Mouse (Mus musculus): ENCODE measurements around the gene Fancc. TPM values are rescaled to one million over a fixed set of nuclear protein-coding genes. Genes with fewer than 3 reads are reported as not detected.
"Not testable (repeated sequence)": the region's sequence is repeated elsewhere in the genome, so short reads cannot be mapped to it uniquely, and the experiment has no call there.

Gene Fancc
- polyA plus RNA-seq, 1 experiment from 2014 or later = 13.7 TPM

DNA sequence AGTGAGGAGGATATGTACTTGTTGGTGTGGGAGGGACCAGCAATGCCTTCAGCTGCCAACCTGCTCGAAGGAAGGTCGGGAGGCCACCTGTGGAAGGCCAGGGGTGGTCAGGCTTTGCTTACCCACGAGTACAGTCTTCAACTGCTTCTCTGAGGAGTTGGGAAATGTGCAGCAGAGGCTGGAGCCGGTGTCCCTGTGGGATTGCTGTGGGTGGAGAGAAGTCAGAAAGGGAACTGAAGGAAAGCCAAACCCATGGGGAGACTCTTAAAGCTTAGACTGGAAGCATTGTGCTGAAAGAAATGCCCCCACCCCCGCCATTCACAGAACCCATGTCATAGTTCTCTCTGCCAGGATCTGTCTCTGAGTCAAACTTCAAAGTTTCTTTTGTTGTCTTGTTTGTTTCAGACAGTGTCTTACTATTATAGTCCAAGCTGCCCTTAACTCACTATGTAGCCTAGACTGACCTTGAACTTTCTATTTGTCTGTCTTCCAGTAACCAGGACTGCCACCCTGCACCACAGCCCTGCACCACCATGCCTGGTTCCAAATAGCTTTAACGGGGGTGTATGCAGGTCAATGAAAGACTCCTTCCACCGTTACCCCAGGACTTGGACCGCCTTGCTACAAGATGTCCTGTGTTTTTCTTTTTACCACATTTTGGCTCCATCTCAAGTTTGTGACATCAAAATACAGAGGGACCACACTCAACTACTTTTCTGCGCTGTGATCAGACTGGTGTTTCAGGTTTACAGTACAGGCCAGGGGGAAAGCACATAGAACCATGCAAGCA is 173.6 kb downstream of the Fancc start:
- 76% methylated on average over 9 of the region's 9 CpGs for WGBS
- H3K4me2 ChIP-seq = no peak overlapping the region
- H3K9me3 ChIP-seq (replicated peaks) = no peaks in the 10 kb centered on the region
- no peak overlapping the region for H3K9ac ChIP-seq
- H3K36me3 ChIP-seq (ENCODE audit: poor library complexity, severe bottlenecking) = no peaks in the 10 kb centered on the region
- H3K4me1 ChIP-seq = no peaks in the 10 kb centered on the region
- no peak overlapping the region for H3K27ac ChIP-seq
- no peak for ATAC-seq
- H3K4me3 ChIP-seq = no peak overlapping the region
- H3K27me3 ChIP-seq = no peaks in the 10 kb centered on the region

- Histone ChIP-seq H3K36me3 (ENCODE audit: poor library complexity, severe bottlenecking) (no peaks in the 10 kb centered on the region), H3K4me1 (peaks cover 4% of the 10 kb centered on the region), H3K4me3 (no peak overlapping the region), H3K9me3 (replicated peaks) (no peaks in the 10 kb centered on the region), H3K27ac (no peak overlapping the region), H3K9ac (no peak overlapping the region), H3K4me2 (no peak overlapping the region), H3K27me3 (no peaks in the 10 kb centered on the region)
- ATAC-seq = no peak
- 82% methylated on average over 6 of the region's 6 CpGs for WGBS
Observed at GRCm38 (mm10) chr13:63322756-63323155, 174.3 kb downstream of the Fancc start.

GRCm38 (mm10) chr13:63321689-63322088 is 175.4 kb downstream of the Fancc start:
- ATAC-seq = no peak
- Histone ChIP-seq H3K9me3 (replicated peaks) (no peaks in the 10 kb centered on the region), H3K27ac (no peak overlapping the region), H3K4me3 (no peak overlapping the region), H3K36me3 (ENCODE audit: poor library complexity, severe bottlenecking) (peaks cover 6% of the 10 kb centered on the region; the same call in 1 of the 2 replicates), H3K27me3 (no peaks in the 10 kb centered on the region), H3K4me1 (peaks cover 10% of the 10 kb centered on the region), H3K4me2 (no peak overlapping the region), H3K9ac (no peak overlapping the region)
- 73% methylated on average over 5 of the region's 5 CpGs for WGBS

GRCm38 (mm10) chr13:63319814-63320213 is 177.3 kb downstream of the Fancc start:
- Histone ChIP-seq H3K4me1 (peaks cover 10% of the 10 kb centered on the region), H3K4me3 (no peak overlapping the region), H3K36me3 (ENCODE audit: poor library complexity, severe bottlenecking) (peaks cover 7% of the 10 kb centered on the region; the same call in 1 of the 2 replicates), H3K9me3 (replicated peaks) (no peaks in the 10 kb centered on the region), H3K27ac (no peak overlapping the region), H3K27me3 (no peaks in the 10 kb centered on the region), H3K4me2 (no peak overlapping the region), H3K9ac (no peak overlapping the region)
- 96% methylated on average over 7 of the region's 7 CpGs for WGBS
- ATAC-seq = no peak

DNA sequence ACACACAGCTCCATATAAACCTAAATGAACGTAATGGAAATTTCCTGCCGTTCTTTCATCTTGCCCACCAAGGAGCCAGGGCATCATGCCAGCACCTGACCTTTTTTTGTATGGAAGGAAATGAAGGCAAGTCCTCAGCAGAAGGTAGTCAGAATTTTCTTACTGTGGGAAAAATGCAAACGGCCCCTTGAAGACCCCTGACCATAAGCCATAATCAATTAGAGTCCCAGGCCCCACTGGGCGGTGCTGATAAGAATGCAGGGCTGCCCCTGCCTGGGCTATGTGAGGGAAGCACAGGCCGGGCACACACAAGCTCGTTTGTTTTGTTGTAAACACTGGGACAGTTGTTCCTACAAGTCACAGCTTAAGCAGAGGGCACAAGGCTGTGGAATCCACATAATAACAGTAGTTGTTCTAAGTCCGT is 179.4 kb downstream of the Fancc start:
- H3K4me1 ChIP-seq = peaks cover 10% of the 10 kb centered on the region
- H3K9me3 ChIP-seq (replicated peaks) = no peaks in the 10 kb centered on the region
- no peak overlapping the region for H3K4me2 ChIP-seq
- no peak overlapping the region for H3K27ac ChIP-seq
- H3K36me3 ChIP-seq (ENCODE audit: poor library complexity, severe bottlenecking) = peaks cover 10% of the 10 kb centered on the region; the same call in 1 of the 2 replicates
- no peak overlapping the region for H3K9ac ChIP-seq
- no peaks in the 10 kb centered on the region for H3K27me3 ChIP-seq
- ATAC-seq = 0 out of 2 replicates have a peak, but pooled peaks have one; percentile 33
- no peak overlapping the region for H3K4me3 ChIP-seq
- 46% methylated on average over 7 of the region's 7 CpGs for WGBS

DNA sequence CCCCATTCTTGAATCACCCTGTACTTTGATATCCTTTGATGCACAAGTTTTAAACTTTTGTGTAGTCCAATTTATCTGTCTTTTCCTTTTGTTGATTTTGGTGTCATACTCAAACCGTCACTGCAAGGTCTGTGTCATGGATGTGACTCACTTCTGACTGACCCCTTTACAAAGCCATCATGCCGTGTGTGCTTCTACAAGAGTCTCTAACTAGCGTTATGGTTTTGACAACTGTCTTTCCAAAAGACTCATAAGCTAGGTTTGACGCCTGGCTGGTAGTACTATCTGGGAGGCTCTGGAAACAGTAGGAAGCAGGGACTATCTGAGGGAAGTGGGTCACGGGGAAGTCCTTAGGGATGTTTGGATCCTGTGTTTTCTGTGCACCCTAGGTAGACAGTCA is 180.7 kb downstream of the Fancc start:
- no peaks in the 10 kb centered on the region for H3K9me3 ChIP-seq (replicated peaks)
- no peak overlapping the region for H3K4me2 ChIP-seq
- no peak for ATAC-seq
- peaks cover 10% of the 10 kb centered on the region; the same call in 1 of the 2 replicates for H3K36me3 ChIP-seq (ENCODE audit: poor library complexity, severe bottlenecking)
- 94% methylated on average over 5 of the region's 5 CpGs for WGBS
- H3K9ac ChIP-seq = no peak overlapping the region
- peaks cover 10% of the 10 kb centered on the region for H3K4me1 ChIP-seq
- no peak overlapping the region for H3K27ac ChIP-seq
- no peaks in the 10 kb centered on the region for H3K27me3 ChIP-seq
- no peak overlapping the region for H3K4me3 ChIP-seq

- H3K36me3 ChIP-seq (ENCODE audit: poor library complexity, severe bottlenecking) = peaks cover 10% of the 10 kb centered on the region; the same call in 1 of the 2 replicates
Observed at GRCm38 (mm10) chr13:63315777-63316176, 181.3 kb downstream of the Fancc start.

DNA sequence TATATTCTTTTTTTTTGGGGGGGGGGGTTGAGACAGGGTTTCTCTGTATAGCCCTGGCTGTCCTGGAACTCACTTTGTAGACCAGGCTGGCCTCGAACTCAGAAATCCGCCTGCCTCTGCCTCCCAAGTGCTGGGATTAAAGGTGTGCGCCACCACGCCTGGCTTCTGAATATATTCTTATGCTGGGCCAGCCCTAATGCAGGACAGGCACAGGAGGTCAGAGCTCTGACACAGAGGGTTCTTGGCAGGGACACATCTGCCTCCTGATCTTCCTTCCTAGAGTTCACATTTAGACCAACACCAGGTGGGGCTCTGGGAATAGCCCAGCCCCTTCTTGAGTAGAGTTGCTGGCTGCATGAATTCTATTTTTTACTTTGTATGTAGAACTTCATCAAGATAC is 182.0 kb downstream of the Fancc start:
- 98% methylated on average over 4 of the region's 4 CpGs for WGBS
- H3K4me1 ChIP-seq = peaks cover 10% of the 10 kb centered on the region
- H3K27me3 ChIP-seq; ATAC-seq; H3K4me3 ChIP-seq; H3K9me3 ChIP-seq (replicated peaks); H3K36me3 ChIP-seq (ENCODE audit: poor library complexity, severe bottlenecking); H3K9ac ChIP-seq; H3K27ac ChIP-seq; H3K4me2 ChIP-seq: not testable (repeated sequence)

More at GRCm38 (mm10) chr13:63315777-63316176, 181.3 kb downstream of the Fancc start:
- Histone ChIP-seq H3K27me3 (no peaks in the 10 kb centered on the region), H3K4me1 (peaks cover 10% of the 10 kb centered on the region), H3K9me3 (replicated peaks) (no peaks in the 10 kb centered on the region), H3K4me3 (no peak overlapping the region), H3K4me2 (no peak overlapping the region), H3K27ac (no peak overlapping the region), H3K9ac (no peak overlapping the region)
- no peak for ATAC-seq
- WGBS = 89% methylated on average over 6 of the region's 6 CpGs

DNA sequence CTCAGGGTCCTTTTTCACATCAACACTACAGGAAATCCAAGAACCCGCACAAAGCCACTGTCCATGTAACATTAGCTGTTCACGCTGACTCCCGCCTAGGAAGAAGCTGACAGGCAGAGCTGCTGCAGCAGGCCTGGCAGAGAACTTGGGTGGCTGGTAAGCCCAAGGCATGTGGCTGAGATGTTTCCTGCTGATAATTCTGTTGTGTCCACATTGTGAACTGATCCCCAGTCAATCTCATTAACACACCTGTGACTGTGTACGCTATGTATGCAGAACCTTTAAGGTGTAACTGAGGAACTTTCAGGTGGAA is 182.5 kb downstream of the Fancc start:
- H3K27me3 ChIP-seq = no peaks in the 10 kb centered on the region
- H3K4me1 ChIP-seq = peaks cover 10% of the 10 kb centered on the region
- WGBS = 86% methylated on average over 4 of the region's 4 CpGs
- no peak overlapping the region for H3K4me2 ChIP-seq
- peaks cover 10% of the 10 kb centered on the region; the same call in 1 of the 2 replicates for H3K36me3 ChIP-seq (ENCODE audit: poor library complexity, severe bottlenecking)
- H3K4me3 ChIP-seq = no peak overlapping the region
- ATAC-seq = no peak
- H3K27ac ChIP-seq = no peak overlapping the region
- H3K9me3 ChIP-seq (replicated peaks) = no peaks in the 10 kb centered on the region
- no peak overlapping the region for H3K9ac ChIP-seq

DNA sequence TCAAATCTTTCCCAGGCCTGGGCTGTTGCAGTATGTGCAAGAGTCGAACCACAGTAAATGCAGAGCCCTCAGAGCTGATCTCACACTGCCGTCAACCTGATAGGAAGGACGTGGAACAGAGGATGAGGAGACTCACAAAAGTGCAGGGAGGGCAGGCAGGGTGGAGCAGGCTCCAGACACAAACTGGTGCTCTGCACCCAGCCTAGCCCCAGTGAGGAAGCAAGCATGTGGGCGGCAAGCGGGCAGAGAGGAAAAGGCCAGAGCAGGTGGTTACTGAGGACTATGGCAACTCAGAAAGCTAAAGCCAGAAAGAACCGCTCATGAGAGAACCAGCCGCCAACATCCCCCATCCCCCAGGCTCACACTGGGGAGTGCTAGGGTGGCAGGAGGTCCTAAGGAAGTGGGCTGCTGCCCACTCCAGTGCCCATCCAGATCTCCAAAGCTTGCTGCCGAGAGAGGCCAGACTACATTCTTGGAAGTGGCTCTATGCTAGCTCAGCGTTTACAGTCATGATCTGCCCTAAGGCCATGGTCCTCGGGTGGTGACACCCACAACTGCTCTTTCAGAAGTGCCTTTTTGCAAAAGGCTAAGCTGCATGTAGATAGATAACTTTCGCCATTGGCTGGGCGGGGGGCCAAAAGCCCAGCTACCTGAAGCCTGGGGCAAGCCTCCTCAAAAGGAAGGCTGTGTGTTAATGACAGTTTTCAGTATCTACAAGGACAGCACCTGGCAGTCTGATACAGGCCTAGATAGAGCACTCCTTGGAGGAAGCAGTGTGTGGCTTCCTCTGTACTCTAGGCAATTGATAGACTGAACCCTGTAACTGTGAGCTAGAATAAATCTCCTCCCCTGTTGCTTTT is 183.1 kb downstream of the Fancc start:
- WGBS = 87% methylated on average over 12 of the region's 12 CpGs
- H3K4me1 ChIP-seq = peaks cover 10% of the 10 kb centered on the region
- H3K4me3 ChIP-seq = no peak overlapping the region
- no peak overlapping the region for H3K9ac ChIP-seq
- H3K27ac ChIP-seq = no peak overlapping the region
- peaks cover 10% of the 10 kb centered on the region; the same call in 1 of the 2 replicates for H3K36me3 ChIP-seq (ENCODE audit: poor library complexity, severe bottlenecking)
- no peaks in the 10 kb centered on the region for H3K9me3 ChIP-seq (replicated peaks)
- ATAC-seq = no peak
- H3K4me2 ChIP-seq = no peak overlapping the region
- H3K27me3 ChIP-seq = no peaks in the 10 kb centered on the region

GRCm38 (mm10) chr13:63313247-63313646 is 183.8 kb downstream of the Fancc start:
- no peak overlapping the region for H3K4me3 ChIP-seq
- H3K9ac ChIP-seq = no peak overlapping the region
- no peak overlapping the region for H3K4me2 ChIP-seq
- H3K4me1 ChIP-seq = peaks cover 10% of the 10 kb centered on the region
- H3K27ac ChIP-seq = no peak overlapping the region
- H3K27me3 ChIP-seq = no peaks in the 10 kb centered on the region
- no peak for ATAC-seq
- no peaks in the 10 kb centered on the region for H3K9me3 ChIP-seq (replicated peaks)
- peaks cover 10% of the 10 kb centered on the region; the same call in 1 of the 2 replicates for H3K36me3 ChIP-seq (ENCODE audit: poor library complexity, severe bottlenecking)
- WGBS = 100% methylated on average over 1 of the region's 1 CpGs

DNA sequence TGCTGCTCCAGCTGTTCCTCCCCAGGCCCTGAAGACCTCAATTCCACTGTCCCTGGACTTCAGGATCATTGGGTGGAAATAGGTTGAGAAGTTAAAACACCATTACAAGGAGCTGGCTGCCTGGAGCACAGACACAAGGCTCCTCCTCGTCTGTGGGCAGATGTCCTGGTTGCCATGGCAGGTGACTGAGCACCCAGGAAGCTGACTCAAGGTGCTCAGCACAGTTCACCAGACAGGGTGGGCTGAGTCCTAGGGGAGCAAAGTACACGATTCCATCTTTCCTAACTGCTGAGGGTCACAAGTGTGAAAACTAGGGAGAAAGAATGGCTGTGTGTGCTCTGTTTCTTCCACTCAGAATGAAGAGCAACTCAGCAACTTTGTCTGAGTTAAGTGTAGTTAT is 185.9 kb downstream of the Fancc start:
- 83% methylated on average over 2 of the region's 2 CpGs for WGBS
- ATAC-seq = no peak
- H3K4me3 ChIP-seq = no peak overlapping the region

More for the DNA sequence above, 185.9 kb downstream of the Fancc start:
- no peak overlapping the region for H3K27ac ChIP-seq
- no peak overlapping the region for H3K4me2 ChIP-seq
- H3K9me3 ChIP-seq (replicated peaks) = no peaks in the 10 kb centered on the region
- peaks cover 8% of the 10 kb centered on the region; the same call in 1 of the 2 replicates for H3K36me3 ChIP-seq (ENCODE audit: poor library complexity, severe bottlenecking)
- no peak overlapping the region for H3K9ac ChIP-seq
- H3K27me3 ChIP-seq = no peaks in the 10 kb centered on the region
- H3K4me1 ChIP-seq = no peaks in the 10 kb centered on the region

All from forebrain, embryonic 13.5 days (tissue).